Mouse (Mus musculus): Measurements from ENCODE around the gene Acy3. TPM values are rescaled to one million over a fixed set of nuclear protein-coding genes. Genes with fewer than 3 reads are reported as not detected.
"Not testable (repeated sequence)": the region's sequence is repeated elsewhere in the genome, so short reads cannot be mapped to it uniquely, and the experiment has no call there.

Gene Acy3
- polyA plus RNA-seq, 1 experiment from 2014 or later = 2.0 TPM

GRCm38 (mm10) chr19:3957296-3958036, 28.9 kb upstream of the Acy3 start:
- H3K27ac ChIP-seq (replicated peaks); H3K4me1 ChIP-seq; H3K4me3 ChIP-seq; H3K27me3 ChIP-seq (ENCODE audit: low read depth, poor library complexity, severe bottlenecking); H3K9me3 ChIP-seq (replicated peaks); H3K36me3 ChIP-seq; DNase-seq (ENCODE audit: low spot score): not testable (repeated sequence)
- 86% methylated on average over 5 of the region's 5 CpGs for WGBS

GRCm38 (mm10) chr19:3958470-3958869, 27.9 kb upstream of the Acy3 start, which contains the start of gene Aldh3b3:
Aldh3b3 (plus strand) TSS chr19:3958645.
- H3K4me1 ChIP-seq = no peaks in the 10 kb centered on the region
- 87% methylated on average over 4 of the region's 4 CpGs for WGBS
- H3K36me3 ChIP-seq = no peaks in the 10 kb centered on the region
- H3K9me3 ChIP-seq (replicated peaks) = no peaks in the 10 kb centered on the region
- no peak for DNase-seq (ENCODE audit: low spot score)
- no peak within 1 kb of the TSS for H3K27ac ChIP-seq (replicated peaks)
- no peak within 1 kb of the TSS for H3K4me3 ChIP-seq
- no peaks in the 10 kb centered on the region for H3K27me3 ChIP-seq (ENCODE audit: low read depth, poor library complexity, severe bottlenecking)

- Histone ChIP-seq H3K27ac (replicated peaks) (no peak overlapping the region), H3K4me1 (no peaks in the 10 kb centered on the region), H3K9me3 (replicated peaks) (no peaks in the 10 kb centered on the region), H3K27me3 (ENCODE audit: low read depth, poor library complexity, severe bottlenecking) (no peaks in the 10 kb centered on the region), H3K36me3 (no peaks in the 10 kb centered on the region), H3K4me3 (no peak overlapping the region)
- no peak for DNase-seq (ENCODE audit: low spot score)
Observed at GRCm38 (mm10) chr19:3959030-3959429, 27.3 kb upstream of the Acy3 start.

- H3K4me1 ChIP-seq = no peaks in the 10 kb centered on the region
- H3K27me3 ChIP-seq (ENCODE audit: low read depth, poor library complexity, severe bottlenecking) = no peaks in the 10 kb centered on the region
- 90% methylated on average over 5 of the region's 5 CpGs for WGBS
- H3K27ac ChIP-seq (replicated peaks) = no peak overlapping the region
- H3K4me3 ChIP-seq = no peak overlapping the region
- H3K9me3 ChIP-seq (replicated peaks) = no peaks in the 10 kb centered on the region
- DNase-seq (ENCODE audit: low spot score) = no peak
- H3K36me3 ChIP-seq = no peaks in the 10 kb centered on the region
Observed at GRCm38 (mm10) chr19:3960211-3960610, 26.2 kb upstream of the Acy3 start.

- not testable (repeated sequence) for H3K27me3 ChIP-seq (ENCODE audit: low read depth, poor library complexity, severe bottlenecking); H3K4me3 ChIP-seq; H3K36me3 ChIP-seq; H3K4me1 ChIP-seq; H3K9me3 ChIP-seq (replicated peaks); H3K27ac ChIP-seq (replicated peaks); DNase-seq (ENCODE audit: low spot score)
- 94% methylated on average over 6 of the region's 6 CpGs for WGBS
Observed at GRCm38 (mm10) chr19:3961805-3962204, 24.6 kb upstream of the Acy3 start.

GRCm38 (mm10) chr19:3962469-3962868, 23.9 kb upstream of the Acy3 start:
- Histone ChIP-seq H3K9me3 (replicated peaks) (no peaks in the 10 kb centered on the region), H3K4me1 (0 out of 2 replicates have a peak, but pooled peaks cover 3% of the 10 kb centered on the region), H3K36me3 (no peaks in the 10 kb centered on the region), H3K4me3 (no peak overlapping the region), H3K27ac (replicated peaks) (no peak overlapping the region), H3K27me3 (ENCODE audit: low read depth, poor library complexity, severe bottlenecking) (no peaks in the 10 kb centered on the region)
- no peak for DNase-seq (ENCODE audit: low spot score)
- 20% methylated on average over 2 of the region's 2 CpGs for WGBS

- WGBS = 77% methylated on average over 4 of the region's 4 CpGs
- Histone ChIP-seq H3K27me3 (ENCODE audit: low read depth, poor library complexity, severe bottlenecking) (no peaks in the 10 kb centered on the region), H3K4me1 (0 out of 2 replicates have a peak, but pooled peaks cover 7% of the 10 kb centered on the region), H3K9me3 (replicated peaks) (no peaks in the 10 kb centered on the region), H3K4me3 (no peak overlapping the region), H3K27ac (replicated peaks) (no peak overlapping the region), H3K36me3 (no peaks in the 10 kb centered on the region)
- DNase-seq (ENCODE audit: low spot score) = no peak
Observed at GRCm38 (mm10) chr19:3964030-3964429, 22.3 kb upstream of the Acy3 start.

GRCm38 (mm10) chr19:3966330-3967075, 19.9 kb upstream of the Acy3 start:
- Histone ChIP-seq H3K4me3 (no peak overlapping the region), H3K36me3 (no peaks in the 10 kb centered on the region), H3K4me1 (0 out of 2 replicates have a peak, but pooled peaks cover 7% of the 10 kb centered on the region), H3K27me3 (ENCODE audit: low read depth, poor library complexity, severe bottlenecking) (no peaks in the 10 kb centered on the region), H3K9me3 (replicated peaks) (no peaks in the 10 kb centered on the region), H3K27ac (replicated peaks) (no peak overlapping the region)
- 67% methylated on average over 11 of the region's 11 CpGs for WGBS
- no peak for DNase-seq (ENCODE audit: low spot score)

GRCm38 (mm10) chr19:3967258-3967657, 19.1 kb upstream of the Acy3 start:
- Histone ChIP-seq H3K4me3 (no peak overlapping the region), H3K27ac (replicated peaks) (no peak overlapping the region), H3K9me3 (replicated peaks) (no peaks in the 10 kb centered on the region), H3K36me3 (no peaks in the 10 kb centered on the region), H3K4me1 (0 out of 2 replicates have a peak, but pooled peaks cover 9% of the 10 kb centered on the region), H3K27me3 (ENCODE audit: low read depth, poor library complexity, severe bottlenecking) (no peaks in the 10 kb centered on the region)
- no peak for DNase-seq (ENCODE audit: low spot score)
- WGBS = 76% methylated on average over 3 of the region's 3 CpGs

GRCm38 (mm10) chr19:3972229-3972628, 14.1 kb upstream of the Acy3 start, which contains the start of gene Aldh3b2:
Aldh3b2 (plus strand) TSS chr19:3972328.
- Histone ChIP-seq H3K27ac (replicated peaks) (no peak within 1 kb of the TSS), H3K27me3 (ENCODE audit: low read depth, poor library complexity, severe bottlenecking) (no peaks in the 10 kb centered on the region; the same call in 1 of the 2 replicates), H3K9me3 (replicated peaks) (no peaks in the 10 kb centered on the region), H3K36me3 (no peaks in the 10 kb centered on the region), H3K4me1 (peaks cover 11% of the 10 kb centered on the region), H3K4me3 (no peak within 1 kb of the TSS)
- 58% methylated on average over 9 of the region's 9 CpGs for WGBS
- no peak for DNase-seq (ENCODE audit: low spot score)

GRCm38 (mm10) chr19:3974608-3975007, 11.8 kb upstream of the Acy3 start:
- not testable (repeated sequence) for DNase-seq (ENCODE audit: low spot score); H3K27ac ChIP-seq (replicated peaks); H3K4me3 ChIP-seq; H3K9me3 ChIP-seq (replicated peaks); H3K36me3 ChIP-seq; H3K27me3 ChIP-seq (ENCODE audit: low read depth, poor library complexity, severe bottlenecking)
- WGBS = 88% methylated on average over 6 of the region's 6 CpGs
- peaks cover 13% of the 10 kb centered on the region for H3K4me1 ChIP-seq

- Histone ChIP-seq H3K36me3 (no peaks in the 10 kb centered on the region), H3K4me3 (no peak overlapping the region), H3K4me1 (peaks cover 21% of the 10 kb centered on the region), H3K27ac (replicated peaks) (no peak overlapping the region), H3K27me3 (ENCODE audit: low read depth, poor library complexity, severe bottlenecking) (no peaks in the 10 kb centered on the region; the same call in 1 of the 2 replicates), H3K9me3 (replicated peaks) (no peaks in the 10 kb centered on the region)
- no peak for DNase-seq (ENCODE audit: low spot score)
- WGBS = 85% methylated on average over 2 of the region's 2 CpGs
Observed at GRCm38 (mm10) chr19:3975866-3976265, 10.5 kb upstream of the Acy3 start.

GRCm38 (mm10) chr19:3980309-3980708, 6.1 kb upstream of the Acy3 start:
- 17% methylated on average over 4 of the region's 4 CpGs for WGBS
- Histone ChIP-seq H3K27me3 (ENCODE audit: low read depth, poor library complexity, severe bottlenecking) (0 out of 2 replicates have a peak, but pooled peaks cover 4% of the 10 kb centered on the region), H3K4me1 (peaks cover 46% of the 10 kb centered on the region), H3K9me3 (replicated peaks) (no peaks in the 10 kb centered on the region), H3K4me3 (no peak overlapping the region), H3K36me3 (no peaks in the 10 kb centered on the region), H3K27ac (replicated peaks) (peak overlapping the region; percentile 65)
- peak; percentile 75 for DNase-seq (ENCODE audit: low spot score)
